Mouse (Mus musculus) heart, adult 18-20 months (tissue): ENCODE data around the gene Prmt7. TPM values are rescaled to one million over a fixed set of nuclear protein-coding genes. Genes with fewer than 3 reads are reported as not detected.
"Not testable (repeated sequence)": the region's sequence is repeated elsewhere in the genome, so short reads cannot be mapped to it uniquely, and the experiment has no call there.

Experiments
- DNase-seq, 2 experiments: peaks; one replicate each; pipeline ENCODE4 v3.0.0; 2021 to 2022; ENCODE audit warnings: mixed read lengths in 1 of 2
- long read RNA-seq, 2 experiments: library from polyadenylated mRNA; stranded (forward); transcript quantifications; one replicate each; pipeline ENCODE4 v2.0.0; 2021
- total RNA-seq, 2 experiments: library from RNA; stranded (reverse); gene quantifications; 2 replicates each; pipeline ENCODE4 v1.2.3; 2021

Gene Prmt7
- total RNA-seq = 10 to 100 TPM; 25.3 to 26.5 TPM
- long read RNA-seq, experiment 1, transcript Prmt7-201 (18 exons, 3,472 nt) = major isoform, 73 of 150 reads
- long read RNA-seq, experiment 1, partial matches to known transcripts = 73 of 150 reads
- long read RNA-seq, experiment 1, other reads (novel, unspliced or antisense) = 3 of 150 reads
- long read RNA-seq, experiment 2, transcript Prmt7-201 (18 exons, 3,472 nt) = major isoform, 35 of 107 reads
- long read RNA-seq, experiment 2, partial matches to known transcripts = 70 of 107 reads
- long read RNA-seq, experiment 2, other reads (novel, unspliced or antisense) = 2 of 107 reads

GRCm38 (mm10) chr8:106210821-106211345 lies at the start of gene Prmt7, which contains the start of gene Slc7a6os:
Gene Prmt7, plus strand, starts transcription at chr8:106210936.
Gene Slc7a6os, minus strand, starts transcription at chr8:106210935.
- peak; percentile 97 to 98 for DNase-seq

GRCm38 (mm10) chr8:106163251-106163650 lies 47.5 kb upstream of the Prmt7 start:
- DNase-seq = no peak

GRCm38 (mm10) chr8:106165460-106165859 lies 45.3 kb upstream of the Prmt7 start:
- DNase-seq = peak; percentile 60 to 88

GRCm38 (mm10) chr8:106168356-106169016 lies 42.2 kb upstream of the Prmt7 start, which contains the start of gene Slc7a6:
Gene Slc7a6, plus strand, starts transcription at chr8:106168857.
- DNase-seq = peak; percentile 90 to 91

GRCm38 (mm10) chr8:106169017-106169933 lies 41.5 kb upstream of the Prmt7 start:
- DNase-seq = peak; percentile 40 to 68

- no peak for DNase-seq
These were observed 40.7 kb upstream of the Prmt7 start for GRCm38 (mm10) chr8:106169934-106170480.

GRCm38 (mm10) chr8:106173566-106173965 lies 37.2 kb upstream of the Prmt7 start:
- no peak for DNase-seq

GRCm38 (mm10) chr8:106176891-106177290 lies 33.8 kb upstream of the Prmt7 start:
- DNase-seq = no peak

GRCm38 (mm10) chr8:106177594-106177993 lies 33.1 kb upstream of the Prmt7 start:
- no peak for DNase-seq

GRCm38 (mm10) chr8:106178428-106178827 lies 32.3 kb upstream of the Prmt7 start:
- DNase-seq = no peak

- DNase-seq = peak; percentile 77 to 84
These were observed 25.0 kb upstream of the Prmt7 start for GRCm38 (mm10) chr8:106185628-106186270.

GRCm38 (mm10) chr8:106186394-106186793 lies 24.3 kb upstream of the Prmt7 start:
- no peak for DNase-seq

GRCm38 (mm10) chr8:106189162-106189561 lies 21.6 kb upstream of the Prmt7 start:
- DNase-seq = no peak

GRCm38 (mm10) chr8:106191639-106192038 lies 19.1 kb upstream of the Prmt7 start:
- peak in 1 of 2 experiments; percentile 35 for DNase-seq

- DNase-seq = no peak
These were observed 17.6 kb upstream of the Prmt7 start for GRCm38 (mm10) chr8:106193162-106193561.

- no peak for DNase-seq
These were observed 16.7 kb upstream of the Prmt7 start for GRCm38 (mm10) chr8:106194062-106194461.

GRCm38 (mm10) chr8:106198741-106199140 lies 12.0 kb upstream of the Prmt7 start:
- peak; percentile 37 to 56 for DNase-seq

GRCm38 (mm10) chr8:106199596-106199995 lies 11.1 kb upstream of the Prmt7 start:
- not testable (repeated sequence) for DNase-seq

GRCm38 (mm10) chr8:106210035-106210731 lies 553 bp upstream of the Prmt7 start:
- DNase-seq = no peak

GRCm38 (mm10) chr8:106211421-106211820 lies 685 bp downstream of the Prmt7 start:
- no peak for DNase-seq

- no peak for DNase-seq
These were observed 3.2 kb downstream of the Prmt7 start for GRCm38 (mm10) chr8:106213959-106214358.
